Mouse (Mus musculus): ENCODE results near the gene Faxc.
A peak's percentile ranks its signal among the peaks of the same experiment; 100 is the strongest.

Faxc gene

GRCm38 (mm10) chr4:21930971-21931771 is at the start of gene Faxc:
TSS of gene Faxc (plus strand) at chr4:21931329.
- DNase-seq (ENCODE audit: low read depth) = no peak

DNA sequence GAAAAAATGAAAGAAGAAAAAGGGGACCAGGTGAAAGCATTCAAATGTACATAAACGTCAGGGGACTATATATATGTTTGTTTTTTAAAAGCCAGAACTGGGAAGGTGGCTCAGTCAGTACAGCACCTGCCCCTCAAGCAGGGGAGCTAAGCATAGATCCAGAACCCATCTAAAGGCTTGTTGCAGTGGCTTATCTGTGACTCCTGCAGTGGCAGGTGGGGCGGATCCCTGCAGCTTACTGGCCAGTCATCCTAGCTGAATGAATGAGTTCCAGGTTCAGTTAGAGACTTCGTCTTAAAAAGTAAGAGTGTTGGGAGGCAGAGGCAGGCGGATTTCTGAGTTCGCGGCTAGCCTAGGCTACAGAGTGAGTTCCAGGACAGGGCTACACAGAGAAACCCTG is 48.3 kb upstream of the Faxc start:
- no peak for DNase-seq (ENCODE audit: low read depth)

DNA sequence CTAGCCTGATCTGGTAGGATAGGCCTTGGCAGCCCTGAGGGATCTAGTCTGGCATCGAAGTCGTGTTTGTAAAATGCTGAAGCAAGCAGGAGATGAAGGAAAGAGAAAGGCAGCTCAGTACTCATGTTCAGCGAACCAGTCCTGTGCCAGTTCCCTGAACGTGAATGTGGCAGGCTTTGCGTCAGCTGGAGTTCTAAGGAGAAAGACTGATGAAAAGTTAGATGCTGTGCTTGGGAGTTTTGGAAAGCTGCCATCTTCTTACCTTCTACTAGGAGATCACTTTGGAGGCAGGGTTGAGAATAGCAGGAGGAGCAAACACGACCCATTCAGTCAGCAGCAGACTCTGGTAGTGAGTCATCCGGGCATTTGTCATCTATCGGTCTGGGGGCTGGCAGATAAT is 45.3 kb upstream of the Faxc start:
- no peak for DNase-seq (ENCODE audit: low read depth)

- no peak for DNase-seq (ENCODE audit: low read depth)
These were observed 872 bp downstream of the Faxc start for GRCm38 (mm10) chr4:21931772-21932630.

DNA sequence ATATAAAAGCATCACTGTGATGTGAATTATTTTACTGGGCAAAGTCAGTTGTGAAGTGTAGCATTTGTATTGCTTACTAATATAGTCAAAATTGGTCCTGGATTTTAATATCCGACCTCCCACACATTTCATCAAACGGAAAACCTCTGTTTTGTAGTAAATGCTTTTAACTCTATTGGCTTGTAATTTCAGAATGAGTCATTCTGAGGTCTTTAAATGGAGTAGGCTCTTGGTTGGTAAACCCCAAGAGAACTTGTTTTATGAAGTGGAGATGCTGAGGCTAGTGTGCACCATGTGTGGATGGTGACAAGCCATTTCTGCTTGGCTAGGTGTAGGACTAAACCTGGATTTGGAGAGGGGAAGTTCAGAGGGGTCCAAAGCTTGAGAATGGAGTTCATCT is 4.2 kb downstream of the Faxc start:
- DNase-seq (ENCODE audit: low read depth) = no peak

GRCm38 (mm10) chr4:21936424-21936823 is 5.3 kb downstream of the Faxc start:
- no peak for DNase-seq (ENCODE audit: low read depth)

GRCm38 (mm10) chr4:21937890-21938289 is 6.8 kb downstream of the Faxc start:
- no peak for DNase-seq (ENCODE audit: low read depth)

DNA sequence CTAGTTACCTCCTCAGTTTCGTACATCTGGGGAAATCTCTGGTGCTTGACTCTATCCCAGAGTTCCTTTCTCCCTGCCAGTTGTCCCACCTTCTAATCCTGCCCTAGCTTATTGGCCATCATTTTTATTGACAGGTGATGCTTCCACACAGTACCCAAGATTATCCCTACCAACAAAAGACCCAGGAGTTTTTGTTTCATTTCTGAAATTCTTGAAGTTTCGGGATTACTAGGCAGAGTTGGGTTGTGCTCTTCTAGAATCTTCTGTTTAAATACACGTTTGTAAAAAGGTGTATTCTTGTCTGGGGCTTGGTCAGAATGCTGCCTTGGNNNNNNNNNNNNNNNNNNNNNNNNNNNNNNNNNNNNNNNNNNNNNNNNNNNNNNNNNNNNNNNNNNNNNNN is 13.5 kb downstream of the Faxc start:
- no peak for DNase-seq (ENCODE audit: low read depth)

DNA sequence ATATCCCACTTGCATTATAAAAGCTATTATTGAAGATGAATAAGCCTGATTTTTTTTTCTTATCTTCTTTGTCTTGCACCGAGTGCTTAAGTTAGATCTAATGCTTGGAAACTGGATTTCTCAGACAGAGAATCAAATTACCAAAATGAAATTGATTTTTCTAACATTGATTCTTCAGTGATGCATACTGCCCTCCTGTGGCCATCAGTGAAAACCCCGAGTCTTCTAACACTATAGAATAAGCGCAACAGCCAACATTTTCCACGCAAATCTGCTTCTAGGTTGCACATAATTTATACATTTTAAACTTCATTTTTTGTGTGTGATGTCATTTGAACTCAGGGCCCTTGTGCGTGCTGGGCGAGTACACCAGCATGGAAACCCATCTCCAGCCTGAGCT is 20.3 kb downstream of the Faxc start:
- peak; percentile 55 for DNase-seq (ENCODE audit: low read depth)

GRCm38 (mm10) chr4:21952255-21952654 is 21.1 kb downstream of the Faxc start:
- no peak for DNase-seq (ENCODE audit: low read depth)

- DNase-seq (ENCODE audit: low read depth) = peak; percentile 80
These were observed 26.6 kb downstream of the Faxc start for GRCm38 (mm10) chr4:21957570-21958321.

DNA sequence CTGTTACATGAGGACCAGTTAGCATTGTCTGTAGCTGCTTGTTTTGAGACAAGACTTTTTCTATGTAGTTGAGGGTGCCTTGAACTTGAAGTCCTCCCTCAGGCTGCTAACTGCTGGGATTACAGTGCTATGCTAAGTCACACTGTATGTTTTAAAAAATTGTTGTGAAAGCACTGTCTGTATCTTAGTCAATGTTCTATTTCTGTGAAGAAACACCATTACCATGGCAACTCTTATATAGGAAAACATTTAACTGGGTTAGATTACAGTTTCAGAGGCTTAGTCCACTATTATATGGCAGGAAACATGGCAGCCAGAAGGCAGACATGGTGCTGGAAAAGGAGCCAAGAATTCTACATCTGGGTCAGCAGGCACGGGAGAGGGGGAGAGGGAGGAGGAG is 40.8 kb downstream of the Faxc start:
- DNase-seq (ENCODE audit: low read depth) = no peak

DNA sequence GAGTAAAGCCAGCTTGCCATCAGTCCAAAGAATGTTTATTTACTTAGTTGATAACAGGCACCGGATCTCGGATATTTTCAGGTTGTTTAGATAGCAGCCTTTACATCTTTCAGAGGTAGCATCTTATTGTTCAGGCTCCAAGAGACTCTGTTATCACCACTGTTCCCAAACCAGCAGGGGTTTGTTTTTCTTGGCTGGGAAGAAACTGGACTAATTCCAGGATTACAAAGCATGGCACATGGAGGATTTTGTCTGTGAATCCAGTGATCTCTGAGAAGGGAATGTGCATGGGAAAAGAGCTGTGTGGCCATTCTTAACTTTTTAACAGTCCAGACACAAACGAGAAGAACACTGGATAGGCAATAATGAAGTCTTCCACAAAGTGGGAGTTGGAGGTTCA is 43.0 kb downstream of the Faxc start:
- DNase-seq (ENCODE audit: low read depth) = no peak

GRCm38 (mm10) chr4:21980471-21980870 is 49.3 kb downstream of the Faxc start:
- DNase-seq (ENCODE audit: low read depth) = no peak

- DNase-seq (ENCODE audit: low read depth) = no peak
These were observed 51.3 kb downstream of the Faxc start for GRCm38 (mm10) chr4:21982449-21982848.

DNA sequence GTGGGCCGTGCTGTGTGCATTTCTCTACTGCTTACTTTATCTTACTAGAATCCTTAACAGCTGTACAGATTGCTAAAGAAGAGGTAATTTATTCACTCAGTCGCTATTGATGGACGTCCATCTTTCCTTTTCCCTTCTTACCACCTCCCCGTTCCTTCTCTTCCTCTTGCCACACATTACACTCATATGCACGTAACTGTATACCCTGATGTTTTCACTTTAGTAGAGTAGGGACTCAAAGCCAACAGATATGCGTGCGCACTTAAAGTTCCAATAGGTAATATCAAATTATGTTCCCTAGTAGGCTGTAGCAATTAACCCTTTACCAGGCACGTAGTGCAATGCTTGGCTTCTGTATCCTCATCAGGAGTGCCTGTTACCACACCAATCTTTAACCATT is 55.7 kb downstream of the Faxc start:
- no peak for DNase-seq (ENCODE audit: low read depth)

- DNase-seq (ENCODE audit: low read depth) = no peak
These were observed 56.3 kb downstream of the Faxc start for GRCm38 (mm10) chr4:21987460-21987859.

DNA sequence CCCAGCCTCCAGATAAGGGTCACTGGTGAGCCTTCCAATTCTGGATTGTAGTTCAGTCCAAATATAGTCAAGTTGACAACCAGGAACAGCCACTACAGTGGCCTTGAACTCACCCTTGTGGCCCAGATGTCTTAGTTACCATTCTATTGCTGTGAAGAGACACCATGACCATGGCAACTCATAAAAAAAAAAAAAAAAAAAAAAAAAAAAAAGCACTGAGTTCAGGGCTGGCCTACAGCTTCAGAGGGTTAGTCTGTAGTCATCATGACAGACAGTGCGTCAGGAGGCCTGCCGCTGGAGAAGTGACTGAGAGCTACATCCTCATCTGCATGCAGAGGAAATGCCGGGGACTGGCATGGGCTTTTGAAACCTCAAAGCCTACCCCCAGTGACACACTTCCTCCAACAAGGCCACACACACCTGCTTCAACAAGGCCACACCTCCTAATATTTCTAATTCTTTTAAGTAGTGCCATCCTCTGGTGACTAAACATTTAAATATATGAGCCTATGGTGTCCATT is 58.5 kb downstream of the Faxc start:
- DNase-seq (ENCODE audit: low read depth) = peak; percentile 72

- DNase-seq (ENCODE audit: low read depth) = peak; percentile 62
These were observed 59.6 kb downstream of the Faxc start for GRCm38 (mm10) chr4:21990580-21991235.

DNA sequence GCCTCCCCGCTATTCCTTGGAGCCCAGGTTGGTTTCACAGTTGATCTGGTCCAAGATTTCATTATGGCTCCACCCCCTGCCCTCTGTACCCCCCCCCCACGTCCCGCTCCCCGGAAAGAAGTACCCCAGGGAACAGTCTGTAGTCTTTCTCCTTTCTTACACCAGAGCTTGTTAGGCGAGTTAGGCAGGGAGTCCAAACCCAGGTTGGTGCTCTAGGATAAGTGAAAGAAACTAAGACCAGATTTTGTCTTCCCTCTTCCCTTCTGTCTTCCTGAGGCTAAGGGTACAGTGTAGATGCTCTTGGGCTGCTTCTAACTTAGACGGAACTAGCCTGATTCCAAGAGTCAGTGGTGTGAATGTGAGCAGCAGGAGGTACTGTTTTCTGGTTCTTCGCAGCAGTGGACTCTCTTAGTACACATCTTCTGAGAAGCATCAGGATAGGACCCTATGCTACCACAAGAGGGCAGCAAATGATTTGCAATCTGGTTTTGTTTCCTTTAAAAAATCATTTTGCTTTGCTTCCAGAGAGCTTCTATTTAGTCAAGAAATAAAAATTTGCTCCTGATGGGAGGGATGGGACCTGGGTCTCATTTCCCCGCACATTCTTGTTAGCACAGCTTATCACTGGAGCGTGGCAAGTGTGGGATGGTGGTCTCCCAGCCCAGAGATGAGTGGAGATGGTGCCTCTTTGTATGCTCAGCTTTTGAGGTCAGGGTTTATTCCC is 86.7 kb downstream of the Faxc start:
- peak; percentile 61 for DNase-seq (ENCODE audit: low read depth)

GRCm38 (mm10) chr4:22018414-22018813 is 87.3 kb downstream of the Faxc start:
- no peak for DNase-seq (ENCODE audit: low read depth)

Measured in 416B (cell line).